Mouse (Mus musculus): ENCODE data around the gene BC100530. TPM values are rescaled to one million over a fixed set of nuclear protein-coding genes. Genes with fewer than 3 reads are reported as not detected.
"Not testable (repeated sequence)": the region's sequence is repeated elsewhere in the genome, so short reads cannot be mapped to it uniquely, and the experiment has no call there.

The BC100530 gene
- 1.3 and 1.7 TPM in 2 replicates for polyA plus RNA-seq (2014; fragmentation: Nextera tagmentation; extraction: Ambion mirVana)

DNA sequence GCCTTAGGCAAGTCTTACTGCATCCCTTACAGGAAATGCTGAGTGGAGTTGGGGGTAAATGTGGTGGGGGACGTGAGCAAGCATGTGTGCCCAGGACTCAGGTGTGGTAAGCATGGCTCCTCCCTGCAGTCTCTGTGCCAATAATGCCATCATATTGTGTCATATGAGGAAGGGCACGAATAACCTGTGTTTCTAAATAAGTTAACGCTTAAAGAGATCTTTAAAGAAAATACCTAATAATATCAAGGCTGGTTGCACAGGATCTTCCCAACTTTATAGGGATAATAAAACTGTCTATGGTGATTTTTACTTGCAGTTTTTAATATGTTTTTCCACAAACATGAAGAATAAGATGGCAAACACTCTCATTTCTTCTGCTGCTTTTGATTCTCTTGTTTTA, at the start of gene BC100530:
TSS of gene BC100530 (minus strand) at position 101 of the 400 bp plus-strand sequence.
- not testable (repeated sequence) for H3K27me3 ChIP-seq (ENCODE audit: control insufficient read depth, insufficient read depth, low read length); H3K4me1 ChIP-seq (replicated peaks; ENCODE audit: control insufficient read depth, insufficient read depth, low read length); H3K36me3 ChIP-seq (ENCODE audit: control insufficient read depth, insufficient read depth, low read length); DNase-seq (ENCODE audit: low spot score); H3K4me3 ChIP-seq (ENCODE audit: low read depth, low read length); H3K9me3 ChIP-seq (ENCODE audit: control insufficient read depth, low read length); H3K9ac ChIP-seq (ENCODE audit: low read length); ATAC-seq (replicated peaks; ENCODE audit: low FRiP score); H3K4me2 ChIP-seq (ENCODE audit: low read depth, low read length, severe bottlenecking); H3K27ac ChIP-seq (ENCODE audit: low read depth, low read length)
- WGBS, result 86% methylated on average over 3 of the region's 3 CpGs

DNA sequence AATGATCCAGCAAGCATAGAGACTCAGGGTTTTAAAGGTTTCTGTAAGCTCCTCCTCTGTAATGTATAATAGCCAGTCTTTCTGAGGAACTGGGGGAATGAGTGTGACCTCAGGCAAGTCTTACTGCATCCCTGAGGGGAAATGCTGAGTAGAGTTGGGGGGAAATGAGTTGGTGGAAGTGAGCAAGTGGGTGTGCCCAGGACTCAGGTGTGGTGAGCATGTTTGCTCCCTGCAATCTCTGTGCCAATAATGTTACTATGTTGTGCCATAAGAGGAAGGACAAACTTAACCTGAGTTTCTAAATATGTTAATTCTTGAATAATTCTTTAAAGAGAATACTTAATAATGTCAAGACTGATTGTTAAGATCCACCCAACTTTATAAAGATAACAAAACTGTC, 40.8 kb upstream of the BC100530 start, which contains the start of gene Stfa2:
TSS of gene Stfa2 (minus strand) at position 101 of the 400 bp plus-strand sequence.
- no peaks in the 10 kb centered on the region for H3K4me1 ChIP-seq (replicated peaks; ENCODE audit: control insufficient read depth, insufficient read depth, low read length)
- H3K9me3 ChIP-seq (ENCODE audit: control insufficient read depth, low read length), result no peaks in the 10 kb centered on the region
- no peak for ATAC-seq (replicated peaks; ENCODE audit: low FRiP score)
- H3K4me3 ChIP-seq (ENCODE audit: low read depth, low read length), result no peak within 1 kb of the TSS
- H3K36me3 ChIP-seq (ENCODE audit: control insufficient read depth, insufficient read depth, low read length), result no peaks in the 10 kb centered on the region
- no peak within 1 kb of the TSS for H3K27ac ChIP-seq (ENCODE audit: low read depth, low read length)
- no peaks in the 10 kb centered on the region for H3K27me3 ChIP-seq (ENCODE audit: control insufficient read depth, insufficient read depth, low read length)
- no peak within 1 kb of the TSS for H3K4me2 ChIP-seq (ENCODE audit: low read depth, low read length, severe bottlenecking)
- no peak for DNase-seq (ENCODE audit: low spot score)
- no peak within 1 kb of the TSS for H3K9ac ChIP-seq (ENCODE audit: low read length)

- H3K36me3 ChIP-seq (ENCODE audit: control insufficient read depth, insufficient read depth, low read length), result no peaks in the 10 kb centered on the region
- 19% methylated on average over 4 of the region's 4 CpGs for WGBS
- H3K9ac ChIP-seq (ENCODE audit: low read length), result no peak overlapping the region
- H3K27ac ChIP-seq (ENCODE audit: low read depth, low read length), result no peak overlapping the region
- no peaks in the 10 kb centered on the region for H3K4me1 ChIP-seq (replicated peaks; ENCODE audit: control insufficient read depth, insufficient read depth, low read length)
- H3K4me2 ChIP-seq (ENCODE audit: low read depth, low read length, severe bottlenecking), result no peak overlapping the region
- ATAC-seq (replicated peaks; ENCODE audit: low FRiP score), result no peak
- H3K9me3 ChIP-seq (ENCODE audit: control insufficient read depth, low read length), result no peaks in the 10 kb centered on the region
- no peaks in the 10 kb centered on the region for H3K27me3 ChIP-seq (ENCODE audit: control insufficient read depth, insufficient read depth, low read length)
- DNase-seq (ENCODE audit: low spot score), result no peak
- no peak overlapping the region for H3K4me3 ChIP-seq (ENCODE audit: low read depth, low read length)
Observed at GRCm38 (mm10) chr16:36389060-36389459, 21.5 kb upstream of the BC100530 start.

DNA sequence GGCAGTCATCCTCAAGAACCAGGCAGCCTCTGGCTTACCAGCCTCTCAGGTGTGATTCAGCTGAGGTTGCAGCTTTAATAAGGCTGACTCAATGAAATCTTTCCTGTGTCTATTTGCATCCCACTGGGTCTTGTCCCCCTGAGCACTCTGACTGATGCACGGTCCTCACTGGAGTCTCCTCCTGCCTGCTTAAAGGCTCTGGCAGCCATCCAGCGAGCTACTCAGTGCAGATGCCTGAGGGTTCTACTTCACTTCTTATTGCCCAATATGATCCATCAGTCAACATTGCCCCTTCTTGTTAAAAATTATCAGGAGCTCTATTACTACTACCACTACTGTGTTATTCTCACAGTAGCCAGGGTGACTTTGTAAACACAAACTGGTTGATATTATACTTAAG, 30.4 kb downstream of the BC100530 start:
- no peak overlapping the region for H3K27ac ChIP-seq (ENCODE audit: low read depth, low read length)
- no peaks in the 10 kb centered on the region for H3K4me1 ChIP-seq (replicated peaks; ENCODE audit: control insufficient read depth, insufficient read depth, low read length)
- DNase-seq (ENCODE audit: low spot score) (no peak), ATAC-seq (replicated peaks; ENCODE audit: low FRiP score) (no peak)
- H3K4me2 ChIP-seq (ENCODE audit: low read depth, low read length, severe bottlenecking), result no peak overlapping the region
- no peak overlapping the region for H3K4me3 ChIP-seq (ENCODE audit: low read depth, low read length)
- WGBS, result 77% methylated on average over 2 of the region's 2 CpGs
- H3K9me3 ChIP-seq (ENCODE audit: control insufficient read depth, low read length), result no peaks in the 10 kb centered on the region
- no peak overlapping the region for H3K9ac ChIP-seq (ENCODE audit: low read length)
- no peaks in the 10 kb centered on the region for H3K36me3 ChIP-seq (ENCODE audit: control insufficient read depth, insufficient read depth, low read length)
- no peaks in the 10 kb centered on the region for H3K27me3 ChIP-seq (ENCODE audit: control insufficient read depth, insufficient read depth, low read length)

DNA sequence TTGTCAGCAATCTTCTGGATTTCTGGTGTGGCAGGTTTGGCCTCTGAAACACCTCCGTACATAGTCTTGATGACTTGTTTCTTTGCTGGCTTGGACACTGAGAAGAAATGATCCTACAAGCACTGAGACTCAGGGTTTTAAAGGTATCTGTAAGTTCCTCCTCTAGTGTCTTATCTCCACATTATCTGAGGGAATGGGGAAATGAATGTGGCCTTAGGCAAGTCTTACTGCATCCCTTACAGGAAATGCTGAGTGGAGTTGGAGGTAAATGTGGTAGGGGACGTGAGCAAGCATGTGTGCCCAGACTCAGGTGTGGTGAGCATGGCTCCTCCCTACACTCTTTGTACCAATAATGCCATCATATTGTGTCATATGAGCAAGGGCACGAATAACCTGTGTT, 33.3 kb downstream of the BC100530 start, which contains the start of gene BC117090:
TSS of gene BC117090 (minus strand) at position 101 of the 400 bp plus-strand sequence.
- Histone ChIP-seq H3K4me2 (ENCODE audit: low read depth, low read length, severe bottlenecking) (no peak within 1 kb of the TSS), H3K27me3 (ENCODE audit: control insufficient read depth, insufficient read depth, low read length) (no peaks in the 10 kb centered on the region), H3K27ac (ENCODE audit: low read depth, low read length) (no peak within 1 kb of the TSS), H3K4me3 (ENCODE audit: low read depth, low read length) (no peak within 1 kb of the TSS), H3K4me1 (replicated peaks; ENCODE audit: control insufficient read depth, insufficient read depth, low read length) (no peaks in the 10 kb centered on the region), H3K36me3 (ENCODE audit: control insufficient read depth, insufficient read depth, low read length) (no peaks in the 10 kb centered on the region), H3K9ac (ENCODE audit: low read length) (no peak within 1 kb of the TSS), H3K9me3 (ENCODE audit: control insufficient read depth, low read length) (no peaks in the 10 kb centered on the region)
- 83% methylated on average over 3 of the region's 3 CpGs for WGBS
- DNase-seq (ENCODE audit: low spot score) (no peak), ATAC-seq (replicated peaks; ENCODE audit: low FRiP score) (no peak)

DNA sequence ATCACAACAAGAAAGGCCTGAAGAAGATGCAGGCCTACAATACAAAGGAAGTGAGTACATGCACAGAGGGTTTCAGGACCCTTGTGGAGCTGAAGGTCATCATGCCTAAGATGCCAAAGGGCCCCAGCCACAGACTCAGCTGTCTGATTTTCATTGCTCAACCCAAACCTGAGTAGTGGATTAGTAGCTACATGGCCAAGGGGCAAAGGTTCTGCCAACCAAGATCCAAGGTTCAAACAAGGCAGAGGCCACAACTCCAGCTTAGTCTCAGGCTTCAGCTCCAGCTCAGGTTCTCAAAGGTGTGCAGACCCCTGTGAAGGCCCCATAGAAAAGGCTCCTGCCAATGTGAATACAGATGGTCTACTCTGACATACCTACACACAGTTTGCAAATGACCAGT, 48.3 kb downstream of the BC100530 start:
- H3K36me3 ChIP-seq (ENCODE audit: control insufficient read depth, insufficient read depth, low read length), result no peaks in the 10 kb centered on the region
- H3K27ac ChIP-seq (ENCODE audit: low read depth, low read length), result no peak overlapping the region
- H3K4me1 ChIP-seq (replicated peaks; ENCODE audit: control insufficient read depth, insufficient read depth, low read length), result no peaks in the 10 kb centered on the region
- H3K4me2 ChIP-seq (ENCODE audit: low read depth, low read length, severe bottlenecking), result no peak overlapping the region
- H3K27me3 ChIP-seq (ENCODE audit: control insufficient read depth, insufficient read depth, low read length), result no peaks in the 10 kb centered on the region
- DNase-seq (ENCODE audit: low spot score) (no peak), ATAC-seq (replicated peaks; ENCODE audit: low FRiP score) (no peak)
- H3K9ac ChIP-seq (ENCODE audit: low read length), result no peak overlapping the region
- no peaks in the 10 kb centered on the region for H3K9me3 ChIP-seq (ENCODE audit: control insufficient read depth, low read length)
- no peak overlapping the region for H3K4me3 ChIP-seq (ENCODE audit: low read depth, low read length)

GRCm38 (mm10) chr16:36316111-36316510, 51.4 kb downstream of the BC100530 start:
- H3K4me2 ChIP-seq (ENCODE audit: low read depth, low read length, severe bottlenecking); H3K4me3 ChIP-seq (ENCODE audit: low read depth, low read length); H3K27me3 ChIP-seq (ENCODE audit: control insufficient read depth, insufficient read depth, low read length); H3K36me3 ChIP-seq (ENCODE audit: control insufficient read depth, insufficient read depth, low read length); H3K27ac ChIP-seq (ENCODE audit: low read depth, low read length); H3K9ac ChIP-seq (ENCODE audit: low read length); ATAC-seq (replicated peaks; ENCODE audit: low FRiP score); H3K9me3 ChIP-seq (ENCODE audit: control insufficient read depth, low read length); DNase-seq (ENCODE audit: low spot score); H3K4me1 ChIP-seq (replicated peaks; ENCODE audit: control insufficient read depth, insufficient read depth, low read length): not testable (repeated sequence)
- 84% methylated on average over 6 of the region's 6 CpGs for WGBS

Other genes with a start within 250 kb of the BC100530 start
- not detected in 2 replicates for gene Csta1, start 236.5 kb downstream of the BC100530 start, polyA plus RNA-seq (2014; fragmentation: Nextera tagmentation; extraction: Ambion mirVana)
- 0.90 TPM in 1 of 2 replicates, not detected in the other for gene Stfa2l1, start 210.9 kb downstream of the BC100530 start, polyA plus RNA-seq (2014; fragmentation: Nextera tagmentation; extraction: Ambion mirVana)
- gene Gm5483, start 183.5 kb downstream of the BC100530 start, polyA plus RNA-seq (2014; fragmentation: Nextera tagmentation; extraction: Ambion mirVana), result 1.5 TPM in 1 of 2 replicates, not detected in the other
- not detected in 2 replicates for gene Gm5416, start 157.3 kb downstream of the BC100530 start, polyA plus RNA-seq (2014; fragmentation: Nextera tagmentation; extraction: Ambion mirVana)
- gene 2010005H15Rik, start 146.3 kb downstream of the BC100530 start, polyA plus RNA-seq (2014; fragmentation: Nextera tagmentation; extraction: Ambion mirVana), result not detected in 2 replicates
- gene Stfa1, start 90.8 kb downstream of the BC100530 start, polyA plus RNA-seq (2014; fragmentation: Nextera tagmentation; extraction: Ambion mirVana), result 1.9 TPM in 1 of 2 replicates, not detected in the other
- gene BC117090, start 33.4 kb downstream of the BC100530 start, polyA plus RNA-seq (2014; fragmentation: Nextera tagmentation; extraction: Ambion mirVana), result not detected in 2 replicates
- not detected in 2 replicates for gene Stfa2, start 40.7 kb upstream of the BC100530 start, polyA plus RNA-seq (2014; fragmentation: Nextera tagmentation; extraction: Ambion mirVana)
- not detected in 2 replicates for gene Stfa3, start 87.6 kb upstream of the BC100530 start, polyA plus RNA-seq (2014; fragmentation: Nextera tagmentation; extraction: Ambion mirVana)
- gene Casr, start 194.4 kb upstream of the BC100530 start, polyA plus RNA-seq (2014; fragmentation: Nextera tagmentation; extraction: Ambion mirVana), result 0.13 TPM in 1 of 2 replicates, not detected in the other

Data from forebrain, embryonic 11.5 days (tissue).